Mouse (Mus musculus) natural killer cell, adult 2 months (primary cell): ENCODE measurements around the gene Sh3gl2.

Source experiments
- DNase-seq, 2 experiments: peaks; one replicate each; pipeline ENCODE4 v3.0.0; 2022; ENCODE audit warnings: low spot score in 2 of 2

The Sh3gl2 gene

GRCm38 (mm10) chr4:85613331-85613730 lies 408.4 kb downstream of the Sh3gl2 start:
- DNase-seq = no peak

- no peak for DNase-seq
These were observed 413.8 kb downstream of the Sh3gl2 start for GRCm38 (mm10) chr4:85618746-85619145.

- no peak for DNase-seq
These were observed 414.3 kb downstream of the Sh3gl2 start for GRCm38 (mm10) chr4:85619261-85619660.

- no peak for DNase-seq
These were observed 424.5 kb downstream of the Sh3gl2 start for GRCm38 (mm10) chr4:85629381-85629780.

- DNase-seq = no peak
These were observed 464.3 kb downstream of the Sh3gl2 start for GRCm38 (mm10) chr4:85669271-85669670.

GRCm38 (mm10) chr4:85669735-85670134 lies 464.8 kb downstream of the Sh3gl2 start:
- no peak for DNase-seq

- no peak for DNase-seq
These were observed 467.4 kb downstream of the Sh3gl2 start for GRCm38 (mm10) chr4:85672290-85672689.

GRCm38 (mm10) chr4:85677621-85678020 lies 472.7 kb downstream of the Sh3gl2 start:
- no peak for DNase-seq

- DNase-seq = no peak
These were observed 481.2 kb downstream of the Sh3gl2 start for GRCm38 (mm10) chr4:85686160-85686559.
